Mouse (Mus musculus): ENCODE data around the gene Btbd9. TPM values are rescaled to one million over a fixed set of nuclear protein-coding genes. Genes with fewer than 3 reads are reported as not detected.

The Btbd9 gene
- polyA plus RNA-seq, 1 experiment, result 21.6 TPM

- no peak overlapping the region for H3K27ac ChIP-seq (ENCODE audit: insufficient read depth, low read length)
- no peaks in the 10 kb centered on the region for H3K9me3 ChIP-seq (replicated peaks; ENCODE audit: control insufficient read depth, insufficient read depth, low read length, poor library complexity, severe bottlenecking)
Observed at GRCm38 (mm10) chr17:30336280-30336679, 240.0 kb downstream of the Btbd9 start.

GRCm38 (mm10) chr17:30335746-30336145, 240.5 kb downstream of the Btbd9 start:
- TF ChIP-seq CTCF (IDR thresholded peaks at IDR 0.05; ENCODE audit: low read depth, low read length) (no peak), EP300 (IDR thresholded peaks at IDR 0.05; ENCODE audit: insufficient read depth, low read depth, low read length) (no peak), POLR2A (IDR thresholded peaks at IDR 0.05; ENCODE audit: insufficient read depth, low read length) (no peak)
- Histone ChIP-seq H3K27me3 (ENCODE audit: control insufficient read depth, insufficient read depth, low read length, poor library complexity, severe bottlenecking) (no peaks in the 10 kb centered on the region), H3K4me3 (ENCODE audit: low read depth, low read length) (no peak overlapping the region), H3K9me3 (replicated peaks; ENCODE audit: control insufficient read depth, insufficient read depth, low read length, poor library complexity, severe bottlenecking) (no peaks in the 10 kb centered on the region), H3K9ac (ENCODE audit: low read depth, poor library complexity, severe bottlenecking) (no peak overlapping the region), H3K27ac (ENCODE audit: insufficient read depth, low read length) (no peak overlapping the region), H3K36me3 (ENCODE audit: control insufficient read depth, insufficient read depth, low read length, poor library complexity, severe bottlenecking) (no peaks in the 10 kb centered on the region), H3K4me1 (ENCODE audit: control insufficient read depth, insufficient read depth, low read length) (peaks cover 2% of the 10 kb centered on the region)

More at GRCm38 (mm10) chr17:30336280-30336679, 240.0 kb downstream of the Btbd9 start:
- Histone ChIP-seq H3K9ac (ENCODE audit: low read depth, poor library complexity, severe bottlenecking) (no peak overlapping the region), H3K4me1 (ENCODE audit: control insufficient read depth, insufficient read depth, low read length) (peaks cover 2% of the 10 kb centered on the region), H3K27me3 (ENCODE audit: control insufficient read depth, insufficient read depth, low read length, poor library complexity, severe bottlenecking) (no peaks in the 10 kb centered on the region), H3K36me3 (ENCODE audit: control insufficient read depth, insufficient read depth, low read length, poor library complexity, severe bottlenecking) (no peaks in the 10 kb centered on the region), H3K4me3 (ENCODE audit: low read depth, low read length) (no peak overlapping the region)
- TF ChIP-seq POLR2A (IDR thresholded peaks at IDR 0.05; ENCODE audit: insufficient read depth, low read length), result no peak
- no peak for TF ChIP-seq CTCF (IDR thresholded peaks at IDR 0.05; ENCODE audit: low read depth, low read length)
- TF ChIP-seq EP300 (IDR thresholded peaks at IDR 0.05; ENCODE audit: insufficient read depth, low read depth, low read length), result no peak

GRCm38 (mm10) chr17:30334257-30334656, 242.0 kb downstream of the Btbd9 start:
- H3K27me3 ChIP-seq (ENCODE audit: control insufficient read depth, insufficient read depth, low read length, poor library complexity, severe bottlenecking), result no peaks in the 10 kb centered on the region
- H3K4me3 ChIP-seq (ENCODE audit: low read depth, low read length), result no peak overlapping the region
- TF ChIP-seq POLR2A (IDR thresholded peaks at IDR 0.05; ENCODE audit: insufficient read depth, low read length) (no peak), EP300 (IDR thresholded peaks at IDR 0.05; ENCODE audit: insufficient read depth, low read depth, low read length) (no peak), CTCF (IDR thresholded peaks at IDR 0.05; ENCODE audit: low read depth, low read length) (no peak)
- no peaks in the 10 kb centered on the region for H3K36me3 ChIP-seq (ENCODE audit: control insufficient read depth, insufficient read depth, low read length, poor library complexity, severe bottlenecking)
- H3K9me3 ChIP-seq (replicated peaks; ENCODE audit: control insufficient read depth, insufficient read depth, low read length, poor library complexity, severe bottlenecking), result no peaks in the 10 kb centered on the region
- H3K27ac ChIP-seq (ENCODE audit: insufficient read depth, low read length), result no peak overlapping the region
- no peak overlapping the region for H3K9ac ChIP-seq (ENCODE audit: low read depth, poor library complexity, severe bottlenecking)
- H3K4me1 ChIP-seq (ENCODE audit: control insufficient read depth, insufficient read depth, low read length), result peaks cover 2% of the 10 kb centered on the region

- TF ChIP-seq EP300 (IDR thresholded peaks at IDR 0.05; ENCODE audit: insufficient read depth, low read depth, low read length) (no peak), CTCF (IDR thresholded peaks at IDR 0.05; ENCODE audit: low read depth, low read length) (no peak), POLR2A (IDR thresholded peaks at IDR 0.05; ENCODE audit: insufficient read depth, low read length) (no peak)
- Histone ChIP-seq H3K4me1 (ENCODE audit: control insufficient read depth, insufficient read depth, low read length) (peaks cover 2% of the 10 kb centered on the region), H3K4me3 (ENCODE audit: low read depth, low read length) (no peak overlapping the region), H3K9me3 (replicated peaks; ENCODE audit: control insufficient read depth, insufficient read depth, low read length, poor library complexity, severe bottlenecking) (no peaks in the 10 kb centered on the region), H3K36me3 (ENCODE audit: control insufficient read depth, insufficient read depth, low read length, poor library complexity, severe bottlenecking) (no peaks in the 10 kb centered on the region), H3K9ac (ENCODE audit: low read depth, poor library complexity, severe bottlenecking) (no peak overlapping the region), H3K27me3 (ENCODE audit: control insufficient read depth, insufficient read depth, low read length, poor library complexity, severe bottlenecking) (no peaks in the 10 kb centered on the region), H3K27ac (ENCODE audit: insufficient read depth, low read length) (no peak overlapping the region)
Observed at GRCm38 (mm10) chr17:30333136-30333535, 243.2 kb downstream of the Btbd9 start.

DNA sequence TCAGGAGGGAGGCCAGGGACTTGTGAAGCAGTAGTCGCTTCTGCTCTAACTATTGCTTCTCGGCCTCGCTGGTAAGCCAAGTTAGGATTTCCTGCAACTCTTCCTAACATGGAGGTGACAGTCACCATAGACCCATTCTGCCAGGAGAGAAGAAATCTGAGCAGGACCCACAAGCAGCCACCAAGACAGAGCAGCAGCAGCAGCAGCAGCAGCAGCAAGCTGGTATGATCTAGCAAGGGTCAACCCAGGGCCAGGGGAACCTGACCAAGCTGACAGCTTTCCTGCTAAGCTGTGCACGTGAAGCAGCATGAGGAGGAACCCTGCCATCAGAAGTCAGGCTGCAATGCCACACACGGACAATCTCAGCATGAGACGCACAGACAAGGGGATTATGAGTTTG, 244.9 kb downstream of the Btbd9 start:
- no peaks in the 10 kb centered on the region for H3K9me3 ChIP-seq (replicated peaks; ENCODE audit: control insufficient read depth, insufficient read depth, low read length, poor library complexity, severe bottlenecking)
- no peaks in the 10 kb centered on the region for H3K27me3 ChIP-seq (ENCODE audit: control insufficient read depth, insufficient read depth, low read length, poor library complexity, severe bottlenecking)
- no peaks in the 10 kb centered on the region for H3K36me3 ChIP-seq (ENCODE audit: control insufficient read depth, insufficient read depth, low read length, poor library complexity, severe bottlenecking)
- H3K4me3 ChIP-seq (ENCODE audit: low read depth, low read length), result no peak overlapping the region
- no peak overlapping the region for H3K27ac ChIP-seq (ENCODE audit: insufficient read depth, low read length)
- no peak overlapping the region for H3K9ac ChIP-seq (ENCODE audit: low read depth, poor library complexity, severe bottlenecking)
- H3K4me1 ChIP-seq (ENCODE audit: control insufficient read depth, insufficient read depth, low read length), result peaks cover 2% of the 10 kb centered on the region
- TF ChIP-seq EP300 (IDR thresholded peaks at IDR 0.05; ENCODE audit: insufficient read depth, low read depth, low read length), result no peak
- no peak for TF ChIP-seq POLR2A (IDR thresholded peaks at IDR 0.05; ENCODE audit: insufficient read depth, low read length)
- no peak for TF ChIP-seq CTCF (IDR thresholded peaks at IDR 0.05; ENCODE audit: low read depth, low read length)

- Histone ChIP-seq H3K27me3 (ENCODE audit: control insufficient read depth, insufficient read depth, low read length, poor library complexity, severe bottlenecking) (no peaks in the 10 kb centered on the region), H3K9me3 (replicated peaks; ENCODE audit: control insufficient read depth, insufficient read depth, low read length, poor library complexity, severe bottlenecking) (no peaks in the 10 kb centered on the region), H3K4me3 (ENCODE audit: low read depth, low read length) (no peak overlapping the region), H3K36me3 (ENCODE audit: control insufficient read depth, insufficient read depth, low read length, poor library complexity, severe bottlenecking) (no peaks in the 10 kb centered on the region), H3K27ac (ENCODE audit: insufficient read depth, low read length) (no peak overlapping the region), H3K4me1 (ENCODE audit: control insufficient read depth, insufficient read depth, low read length) (no peaks in the 10 kb centered on the region), H3K9ac (ENCODE audit: low read depth, poor library complexity, severe bottlenecking) (no peak overlapping the region)
- no peak for TF ChIP-seq POLR2A (IDR thresholded peaks at IDR 0.05; ENCODE audit: insufficient read depth, low read length)
- no peak for TF ChIP-seq CTCF (IDR thresholded peaks at IDR 0.05; ENCODE audit: low read depth, low read length)
- no peak for TF ChIP-seq EP300 (IDR thresholded peaks at IDR 0.05; ENCODE audit: insufficient read depth, low read depth, low read length)
Observed at GRCm38 (mm10) chr17:30329531-30329930, 246.8 kb downstream of the Btbd9 start.
